Mouse (Mus musculus) heart, embryonic 11.5 days (tissue): ENCODE data around the gene Yrdc. TPM values are rescaled to one million over a fixed set of nuclear protein-coding genes. Genes with fewer than 3 reads are reported as not detected.
A peak's percentile ranks its signal among the peaks of the same experiment; 100 is the strongest.

Source experiments
- ATAC-seq: fragments of 200-750 bp; cut with Nextera tagmentation; replicated peaks from 2 replicates; pipeline ENCODE4 v1.8.0; 2017; ENCODE audit warnings: moderate library complexity; ENCODE audit not compliant: insufficient number of reproducible peaks, low FRiP score, low TSS enrichment
- H3K27ac ChIP-seq: fragments of 300-500 bp; sonication (generic); 2 replicates; pipeline ENCODE4 v1.5.1; 2014; ENCODE audit warnings: mild to moderate bottlenecking, low read depth, low read length
- H3K27me3 ChIP-seq: fragments of 300-500 bp; sonication (generic); 2 replicates; pipeline ENCODE4 v1.6.1; 2014; ENCODE audit warnings: mild to moderate bottlenecking, low read length, mixed read lengths; ENCODE audit not compliant: control insufficient read depth, insufficient read depth
- H3K36me3 ChIP-seq: fragments of 300-500 bp; sonication (generic); 2 replicates; pipeline ENCODE4 v1.6.1; 2014; ENCODE audit warnings: mild to moderate bottlenecking, low read length, moderate library complexity, mixed read lengths; ENCODE audit not compliant: control insufficient read depth, insufficient read depth
- H3K4me1 ChIP-seq: fragments of 300-500 bp; sonication (generic); 2 replicates; pipeline ENCODE4 v1.6.1; 2014; ENCODE audit warnings: low read length; ENCODE audit not compliant: control insufficient read depth, insufficient read depth
- H3K4me2 ChIP-seq: fragments of 300-500 bp; sonication (generic); 2 replicates; pipeline ENCODE4 v1.6.1; 2014; ENCODE audit warnings: mild to moderate bottlenecking, moderate library complexity
- H3K4me3 ChIP-seq: fragments of 300-500 bp; sonication (generic); 2 replicates; pipeline ENCODE4 v1.5.1; 2014; ENCODE audit warnings: low read depth, low read length
- H3K9ac ChIP-seq: fragments of 300-500 bp; sonication (generic); 2 replicates; pipeline ENCODE4 v1.6.1; 2014; ENCODE audit warnings: mild to moderate bottlenecking, low read depth, low read length, moderate library complexity
- H3K9me3 ChIP-seq: fragments of 300-500 bp; sonication (generic); replicated peaks from 2 replicates; pipeline ENCODE4 v1.6.1; 2016; ENCODE audit warnings: low read length; ENCODE audit not compliant: control insufficient read depth
- WGBS: fragments of 180-500 bp; shearing (Covaris S2); extraction: QIAGEN DNeasy Blood & Tissue Kit; methylation state at CpG from one replicate; pipeline ENCODE4 v1.1.7; 2014; ENCODE audit not compliant: insufficient replicate concordance; 5-methylcytosine and 5-hydroxymethylcytosine counted together
- polyA plus RNA-seq: library from polyadenylated mRNA; unstranded; fragments of >200 nt; fragmentation: Nextera tagmentation; extraction: Ambion mirVana; gene quantifications from 2 replicates; pipeline ENCODE4 v1.2.1, GENCODE M21; 2014

Yrdc gene
- polyA plus RNA-seq, 1 experiment from 2014 or later = 28.0 TPM

DNA sequence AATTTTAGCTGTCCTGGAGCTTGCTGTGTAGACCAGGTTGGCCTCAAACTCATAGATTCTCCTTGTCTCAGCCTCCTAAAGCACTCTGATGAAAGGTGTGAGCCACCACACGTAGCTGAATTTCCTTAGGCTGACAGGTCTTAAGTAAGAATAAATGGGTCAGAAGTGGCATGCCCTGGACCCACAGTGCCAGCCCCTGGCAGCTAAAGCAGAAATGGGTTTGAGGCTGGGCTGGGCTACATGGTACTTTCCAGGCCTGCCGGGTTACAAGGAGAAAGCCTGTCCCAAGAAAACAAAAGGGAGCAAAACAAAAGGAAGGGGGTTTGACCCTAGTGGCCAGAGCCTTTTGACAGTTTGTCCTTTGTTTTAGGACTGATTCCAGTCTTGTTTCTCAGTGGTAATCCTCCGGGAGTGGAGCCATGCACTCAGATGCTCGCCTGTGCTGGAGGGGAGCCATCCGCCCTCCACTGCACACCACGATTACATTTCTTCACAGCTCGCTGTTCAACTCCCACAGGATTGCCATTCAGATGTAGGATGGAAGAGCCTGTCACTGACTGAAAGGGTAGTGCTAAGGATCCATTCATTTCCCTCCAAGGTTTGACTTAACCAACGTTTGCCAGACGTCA, 39.0 kb upstream of the Yrdc start:
- H3K9ac ChIP-seq = no peak overlapping the region
- no peak overlapping the region for H3K27ac ChIP-seq
- no peaks in the 10 kb centered on the region for H3K27me3 ChIP-seq
- no peak overlapping the region for H3K4me2 ChIP-seq
- H3K4me1 ChIP-seq = peaks cover 5% of the 10 kb centered on the region
- 0 out of 2 replicates have a peak, but pooled peaks cover 5% of the 10 kb centered on the region for H3K36me3 ChIP-seq
- H3K4me3 ChIP-seq = no peak overlapping the region
- WGBS = 60% methylated on average over 9 of the region's 9 CpGs
- no peaks in the 10 kb centered on the region for H3K9me3 ChIP-seq
- ATAC-seq = no peak

DNA sequence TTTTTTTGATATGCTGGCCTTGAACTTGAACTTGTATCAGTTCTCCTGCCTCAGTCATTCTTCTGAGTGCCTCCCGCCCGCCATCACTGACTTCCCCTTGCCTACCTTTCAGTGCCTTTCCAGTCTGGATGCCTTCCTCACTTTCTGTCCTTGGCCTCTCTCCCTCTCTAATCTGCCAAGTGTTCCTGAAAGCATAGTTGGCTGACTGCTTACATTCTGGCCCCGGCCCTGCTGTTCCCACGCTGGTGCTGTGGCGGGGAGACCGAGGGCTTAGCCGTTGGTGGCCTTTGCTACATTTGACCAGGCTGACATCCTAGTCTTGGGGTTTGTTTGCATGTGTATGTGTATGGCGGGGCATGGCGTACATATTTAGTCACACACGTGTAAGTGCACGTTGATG, 34.6 kb upstream of the Yrdc start:
- no peak for ATAC-seq
- no peaks in the 10 kb centered on the region for H3K9me3 ChIP-seq
- 89% methylated on average over 11 of the region's 11 CpGs for WGBS

DNA sequence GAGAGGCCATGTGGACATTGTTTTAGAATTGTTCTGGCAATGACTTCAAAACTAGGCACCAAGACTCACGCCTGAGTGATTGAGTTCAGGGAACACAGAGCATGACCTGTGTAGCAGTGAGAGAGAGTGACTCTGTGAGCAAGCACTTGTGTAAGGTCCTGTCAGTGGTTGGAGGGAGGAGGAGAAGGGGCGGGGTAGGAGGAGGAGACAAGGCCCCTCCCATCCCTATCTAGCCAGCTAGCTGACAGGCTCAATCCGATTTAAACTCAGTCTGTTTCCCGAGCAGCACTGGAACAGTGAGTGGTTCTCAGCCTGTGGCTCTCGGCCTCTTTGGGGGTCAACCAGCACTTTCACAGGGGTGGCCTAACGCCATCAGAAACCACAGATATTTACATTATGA, 32.7 kb upstream of the Yrdc start:
- Histone ChIP-seq H3K27ac (no peak overlapping the region), H3K36me3 (peaks cover 7% of the 10 kb centered on the region; the same call in 1 of the 2 replicates), H3K4me3 (no peak overlapping the region), H3K4me2 (0 out of 2 replicates have a peak overlapping the region, but pooled peaks have one; percentile 16), H3K9me3 (no peaks in the 10 kb centered on the region), H3K27me3 (no peaks in the 10 kb centered on the region), H3K9ac (no peak overlapping the region), H3K4me1 (peaks cover 8% of the 10 kb centered on the region; the same call in 1 of the 2 replicates)
- peak; percentile 81 for ATAC-seq
- WGBS = 8% methylated on average over 6 of the region's 6 CpGs

More for the DNA sequence above, 34.6 kb upstream of the Yrdc start:
- Histone ChIP-seq H3K27me3 (no peaks in the 10 kb centered on the region), H3K9ac (no peak overlapping the region), H3K4me3 (no peak overlapping the region), H3K4me2 (no peak overlapping the region), H3K36me3 (0 out of 2 replicates have a peak, but pooled peaks cover 5% of the 10 kb centered on the region), H3K4me1 (peaks cover 8% of the 10 kb centered on the region; the same call in 1 of the 2 replicates), H3K27ac (no peak overlapping the region)

DNA sequence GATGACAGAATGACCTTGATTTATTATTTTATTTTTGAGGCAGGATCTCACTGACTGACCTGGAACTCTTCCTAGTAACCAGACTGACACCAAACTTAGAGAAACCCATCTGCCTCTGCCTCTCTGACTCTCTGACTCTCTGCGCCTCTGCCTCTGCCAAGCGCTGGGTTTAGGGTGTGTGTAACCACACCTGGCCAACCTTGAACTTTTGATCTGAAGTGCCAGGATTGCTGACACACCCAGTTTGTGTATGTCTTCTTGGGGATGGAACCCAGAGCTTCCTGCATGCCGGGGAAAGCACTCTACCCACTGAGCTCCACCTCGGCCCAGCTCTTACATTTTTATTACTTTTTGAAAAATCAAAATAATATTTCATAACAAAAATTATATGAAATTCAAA, 31.6 kb upstream of the Yrdc start:
- ATAC-seq = no peak
- Histone ChIP-seq H3K9me3 (no peaks in the 10 kb centered on the region), H3K4me2 (no peak overlapping the region), H3K27me3 (no peaks in the 10 kb centered on the region), H3K36me3 (peaks cover 7% of the 10 kb centered on the region), H3K4me3 (no peak overlapping the region), H3K4me1 (peaks cover 8% of the 10 kb centered on the region; the same call in 1 of the 2 replicates), H3K9ac (no peak overlapping the region), H3K27ac (no peak overlapping the region)
- WGBS = 93% methylated on average over 4 of the region's 4 CpGs

DNA sequence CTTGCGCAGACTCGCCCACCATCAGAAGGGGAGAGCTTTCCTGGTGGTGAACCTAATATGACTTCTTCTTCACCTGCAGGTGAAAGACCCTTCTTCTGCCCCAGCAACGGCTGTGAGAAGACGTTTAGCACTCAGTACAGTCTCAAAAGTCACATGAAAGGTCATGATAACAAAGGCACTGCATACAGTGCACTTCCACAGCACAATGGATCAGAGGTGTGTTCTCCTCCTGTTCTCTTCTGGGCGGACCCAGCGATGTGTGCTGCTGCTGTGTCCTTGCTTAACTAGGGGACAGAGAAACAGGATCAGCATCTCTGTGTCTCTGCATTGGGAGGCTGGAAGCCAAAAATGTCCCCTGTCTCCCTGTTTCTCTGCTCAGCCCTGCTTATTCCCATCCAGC, 25.5 kb upstream of the Yrdc start:
- no peak overlapping the region for H3K4me2 ChIP-seq
- H3K4me1 ChIP-seq = no peaks in the 10 kb centered on the region
- no peak overlapping the region for H3K9ac ChIP-seq
- H3K36me3 ChIP-seq = peaks cover 2% of the 10 kb centered on the region
- WGBS = 91% methylated on average over 6 of the region's 6 CpGs
- H3K9me3 ChIP-seq = no peaks in the 10 kb centered on the region
- no peak overlapping the region for H3K27ac ChIP-seq
- H3K4me3 ChIP-seq = no peak overlapping the region
- no peak for ATAC-seq
- H3K27me3 ChIP-seq = no peaks in the 10 kb centered on the region

DNA sequence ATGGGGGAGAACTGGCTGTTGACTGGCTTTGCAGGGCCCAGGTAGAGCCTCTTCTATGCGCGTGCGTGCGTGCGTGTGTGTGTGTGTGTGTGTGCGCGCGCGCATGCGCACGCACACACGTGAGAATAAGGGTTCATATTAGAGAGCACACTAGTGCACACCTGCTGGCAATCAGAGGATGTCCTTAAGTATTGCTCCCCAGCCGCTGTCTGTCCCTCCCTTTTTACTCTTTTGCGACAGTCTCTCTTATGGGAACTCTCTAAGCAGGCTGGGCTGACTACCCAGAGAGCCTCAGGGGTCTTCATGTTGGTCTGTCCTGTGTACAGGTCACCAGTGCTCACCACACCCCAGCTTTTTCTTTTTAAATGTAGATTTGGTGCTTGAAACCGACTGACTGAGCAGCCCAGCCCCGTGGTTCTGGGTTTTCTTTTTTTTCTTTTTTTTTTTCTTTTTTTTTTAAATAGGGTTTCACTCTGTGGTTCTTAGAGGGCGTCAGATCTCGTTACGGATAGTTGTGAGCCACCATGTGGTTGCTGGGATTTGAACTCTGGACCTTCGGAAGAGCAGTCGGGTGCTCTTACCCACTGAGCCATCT, 25.0 kb upstream of the Yrdc start:
- Histone ChIP-seq H3K27me3 (no peaks in the 10 kb centered on the region), H3K4me3 (no peak overlapping the region), H3K4me1 (no peaks in the 10 kb centered on the region), H3K27ac (no peak overlapping the region), H3K36me3 (peaks cover 2% of the 10 kb centered on the region), H3K4me2 (no peak overlapping the region), H3K9me3 (no peaks in the 10 kb centered on the region), H3K9ac (0 out of 2 replicates have a peak overlapping the region, but pooled peaks have one; percentile 24)
- ATAC-seq = no peak
- WGBS = 95% methylated on average over 21 of the region's 21 CpGs

DNA sequence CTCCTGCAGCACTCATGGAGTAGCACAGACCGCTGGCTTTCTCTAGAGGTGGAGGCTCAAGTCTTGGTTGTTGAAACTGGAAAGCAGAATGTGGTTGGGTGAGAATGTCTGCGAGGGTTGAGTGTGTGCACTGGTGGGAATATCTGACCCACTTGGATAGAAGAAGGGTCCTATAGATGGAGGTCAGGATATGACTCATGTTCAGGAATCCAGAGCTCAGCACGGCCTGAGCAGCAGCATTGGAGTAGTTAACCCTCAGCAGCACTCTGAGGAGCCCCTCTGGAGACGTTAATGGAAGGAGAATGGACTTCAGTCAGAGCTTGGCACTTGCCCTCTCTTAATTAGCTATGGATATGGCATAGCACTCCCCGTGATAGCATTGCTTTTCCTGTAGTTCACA, 20.8 kb upstream of the Yrdc start:
- Histone ChIP-seq H3K4me2 (no peak overlapping the region), H3K27ac (no peak overlapping the region), H3K4me3 (no peak overlapping the region), H3K4me1 (no peaks in the 10 kb centered on the region), H3K27me3 (no peaks in the 10 kb centered on the region), H3K9me3 (no peaks in the 10 kb centered on the region), H3K36me3 (peaks cover 4% of the 10 kb centered on the region), H3K9ac (no peak overlapping the region)
- ATAC-seq = no peak
- 70% methylated on average over 5 of the region's 5 CpGs for WGBS

DNA sequence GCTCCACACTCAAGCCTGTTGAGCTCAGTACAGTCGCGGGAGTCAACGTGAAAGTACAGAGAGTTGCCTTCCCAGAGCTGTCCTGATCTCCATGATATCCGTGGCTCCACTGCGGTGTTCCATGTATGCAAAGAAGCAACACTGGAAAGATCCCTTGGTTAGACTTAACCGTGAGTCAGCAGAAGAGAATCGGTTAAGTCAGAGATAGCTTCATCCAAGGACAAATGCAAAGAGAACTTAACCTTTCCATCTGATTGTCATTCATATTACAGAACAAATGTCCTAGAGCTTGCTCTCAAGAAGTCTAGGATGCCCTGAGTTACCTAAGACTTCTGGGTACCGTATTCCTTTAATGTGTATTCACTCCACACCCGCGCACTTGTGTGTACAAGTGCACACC, 17.7 kb upstream of the Yrdc start:
- Histone ChIP-seq H3K36me3 (peaks cover 4% of the 10 kb centered on the region), H3K9ac (no peak overlapping the region), H3K4me1 (no peaks in the 10 kb centered on the region), H3K9me3 (no peaks in the 10 kb centered on the region), H3K27me3 (no peaks in the 10 kb centered on the region), H3K4me3 (no peak overlapping the region), H3K27ac (no peak overlapping the region), H3K4me2 (no peak overlapping the region)
- 93% methylated on average over 10 of the region's 10 CpGs for WGBS
- no peak for ATAC-seq
